In the genomic region with DNA sequence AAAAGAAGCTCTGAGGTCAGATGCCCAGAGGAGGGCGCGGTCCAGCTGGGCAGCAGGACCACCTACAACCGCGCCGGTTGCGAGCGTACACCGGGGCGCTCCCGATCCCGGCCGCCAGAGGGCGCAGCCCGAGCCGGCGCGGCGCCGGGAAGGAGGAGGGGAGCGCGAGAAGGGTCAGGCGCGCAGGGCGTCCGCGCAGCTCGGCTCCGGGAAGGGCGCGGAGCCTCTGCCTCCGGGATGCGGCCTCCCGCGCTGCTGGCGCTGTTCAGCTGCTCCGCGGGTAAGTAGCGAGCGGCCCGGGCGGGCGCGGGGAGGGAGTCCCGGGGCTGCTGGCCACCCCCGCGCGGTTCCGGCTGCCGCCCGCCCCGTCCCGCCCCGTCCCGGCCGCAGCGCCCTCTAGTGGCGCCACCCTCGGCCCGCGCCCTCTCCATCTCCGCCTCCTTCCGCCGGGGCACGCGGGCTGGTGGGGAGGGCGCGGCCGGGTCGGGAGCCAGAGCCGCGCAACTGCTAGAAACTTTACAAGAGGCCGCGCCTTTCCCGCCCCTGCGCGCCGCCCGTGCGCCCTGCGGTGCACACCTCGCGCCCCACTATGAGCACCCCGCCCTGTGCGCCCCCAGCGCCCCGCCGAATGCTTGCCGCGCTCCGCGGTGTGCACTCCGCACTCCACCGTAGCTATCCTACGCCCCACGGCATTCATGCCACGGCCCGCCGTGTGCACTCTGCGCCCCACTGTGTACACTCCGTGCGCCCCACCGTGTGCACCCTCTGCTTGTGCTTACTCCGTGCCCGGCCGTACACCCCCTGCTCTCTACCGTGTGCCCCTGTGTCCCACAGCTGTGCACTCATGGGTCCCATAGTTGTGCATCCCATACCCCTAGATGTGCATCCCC, we compare ENCODE assay signal across 8 mouse cellular contexts. TPM values are rescaled to one million over a fixed set of nuclear protein-coding genes. Genes with fewer than 3 reads are reported as not detected.
DNase-seq lines count a peak whose midpoint lies in the region; ATAC-seq and TF ChIP-seq lines count a peak whose summit lies in the region.

Gene B3glct, plus strand, starts transcription at position 131 of the 890 bp plus-strand sequence.

- TF ChIP-seq CTCF in lung, postnatal 0 days (IDR thresholded peaks at IDR 0.05) = peak; percentile 80

- peak within 1 kb of the TSS; percentile 53 for H3K9ac ChIP-seq in lung, postnatal 0 days (replicated peaks; ENCODE audit: low read depth)

- under 1% methylated on average over 106 of the region's 106 CpGs for WGBS in hindbrain, embryonic 10.5 days
- WGBS in lung, postnatal 0 days = 4% methylated on average over 28 of the region's 106 CpGs

- TF ChIP-seq EP300 in lung, postnatal 0 days (IDR thresholded peaks at IDR 0.05) = no peak

- peak; percentile 98 for ATAC-seq in lung, postnatal 0 days

- H3K36me3 ChIP-seq in hindbrain, embryonic 10.5 days = no peaks in the 10 kb centered on the region
- H3K36me3 ChIP-seq in lung, postnatal 0 days (ENCODE audit: insufficient read depth, low read length) = no peaks in the 10 kb centered on the region

- H3K27ac ChIP-seq in hindbrain, embryonic 10.5 days = peak within 1 kb of the TSS; percentile 98
- peak within 1 kb of the TSS; percentile 70; the same call in 1 of the 2 replicates for H3K27ac ChIP-seq in lung, postnatal 0 days (ENCODE audit: low read length)

- H3K4me1 ChIP-seq in hindbrain, embryonic 10.5 days (replicated peaks) = peaks cover 13% of the 10 kb centered on the region
- H3K4me1 ChIP-seq in lung, postnatal 0 days (ENCODE audit: insufficient read depth, low read depth, low read length) = peaks cover 8% of the 10 kb centered on the region; the same call in 1 of the 2 replicates

- 0 out of 2 replicates have a peak, but pooled peaks cover 3% of the 10 kb centered on the region for H3K27me3 ChIP-seq in hindbrain, embryonic 10.5 days (ENCODE audit: insufficient read depth, poor library complexity, severe bottlenecking)
- H3K27me3 ChIP-seq in lung, postnatal 0 days (replicated peaks; ENCODE audit: insufficient read depth, low read length) = no peaks in the 10 kb centered on the region

- H3K4me2 ChIP-seq in lung, postnatal 0 days (replicated peaks; ENCODE audit: low read depth, low read length) = peak within 1 kb of the TSS; percentile 94

- H3K9me3 ChIP-seq in hindbrain, embryonic 10.5 days = no peaks in the 10 kb centered on the region
- no peaks in the 10 kb centered on the region for H3K9me3 ChIP-seq in lung, postnatal 0 days (ENCODE audit: low read length)

- peak within 1 kb of the TSS; percentile 79 for H3K4me3 ChIP-seq in hindbrain, embryonic 10.5 days
- peak within 1 kb of the TSS; percentile 66 for H3K4me3 ChIP-seq in lung, postnatal 0 days (ENCODE audit: low read depth, low read length)

- peak; percentile 87 for DNase-seq in Muller cell, postnatal 12 days (ENCODE audit: inconsistent ontology term)
- peak; percentile 78 for DNase-seq in cerebellum, adult 9-11 months
- peak in 1 of 2 experiments; percentile 81 for DNase-seq in frontal cortex, adult 2 months (ENCODE audit: extremely low spot score in 1 of 2, low spot score in 1 of 2)
- DNase-seq in hindbrain, embryonic 10.5 days (ENCODE audit: low spot score) = peak; percentile 88
- DNase-seq in layer of hippocampus, adult 9-11 months = peak; percentile 59
- peak; percentile 84 for DNase-seq in lung, postnatal 0 days (ENCODE audit: low spot score)
- DNase-seq in ovary, postnatal 10 days (ENCODE audit: low spot score) = peak; percentile 69
- peak; percentile 78 to 94 for DNase-seq in thymus, postnatal 10 days (ENCODE audit: low spot score in 2 of 2)

RNA-seq across cellular contexts. Expression of gene B3glct, which starts in this region (rescaled TPM):
- 18.0 and 22.1 TPM in 2 replicates for polyA plus RNA-seq in frontal cortex, adult 2 months (2012; rRNA removed)
- 11.9 and 14.9 TPM in 2 replicates for polyA plus RNA-seq in hindbrain, embryonic 10.5 days (2016; fragmentation: Nextera tagmentation; extraction: Ambion mirVana)
- polyA plus RNA-seq in lung, postnatal 0 days (2015; fragmentation: Nextera tagmentation; extraction: Ambion mirVana) = 5.0 and 5.1 TPM in 2 replicates
